Mouse (Mus musculus) G1E (cell line): ENCODE data around the gene Nebl.

Source experiments
- CTCF ChIP-seq: IDR thresholded peaks from 2 replicates; pipeline ENCODE4 v1.5.1; 2012; ENCODE audit warnings: low read depth, low read length, inconsistent platforms, mixed read lengths
- GATA1 ChIP-seq: IDR thresholded peaks from 2 replicates; pipeline ENCODE4 v1.6.1; 2012; ENCODE audit warnings: borderline replicate concordance, low read length, inconsistent platforms, mixed read lengths
- POLR2AphosphoS5 ChIP-seq: IDR thresholded peaks from 2 replicates; pipeline ENCODE4 v1.6.1; 2012; ENCODE audit warnings: low read depth, low read length, inconsistent platforms; ENCODE audit not compliant: insufficient replicate concordance
- TAL1 ChIP-seq: conservative IDR thresholded peaks from 2 replicates; pipeline ENCODE4 v1.6.1; 2012; ENCODE audit warnings: low read depth, low read length, inconsistent platforms, mixed read lengths

DNA sequence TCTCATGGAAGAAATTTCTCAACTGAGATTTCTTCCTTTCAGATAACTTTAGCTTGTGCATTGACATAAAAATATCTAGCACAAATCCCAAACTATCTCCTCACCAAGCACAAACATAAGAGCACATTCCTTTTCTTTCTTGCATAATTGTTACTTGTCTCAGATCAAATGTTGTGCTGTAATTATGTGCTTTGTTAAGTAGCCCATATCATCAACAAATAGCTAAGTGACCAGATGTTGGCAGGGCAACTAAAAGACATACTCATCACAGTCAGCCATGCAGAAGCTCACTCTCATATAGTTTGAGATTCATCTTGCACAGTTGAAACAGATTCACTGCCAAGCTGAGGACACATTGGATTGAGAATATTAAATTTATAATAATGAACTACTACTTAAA, 282.9 kb downstream of the Nebl start:
- TF ChIP-seq POLR2AphosphoS5, result no peak
- TF ChIP-seq CTCF, result no peak
- no peak for TF ChIP-seq TAL1
- TF ChIP-seq GATA1, result no peak
